Mouse (Mus musculus) T-helper 17 cell (primary cell): ENCODE data around the gene Vmn2r14.
"Not testable (repeated sequence)": the region's sequence is repeated elsewhere in the genome, so short reads cannot be mapped to it uniquely, and the experiment has no call there.

Experiments used
- in situ Hi-C, 2 experiments: fragments of 300-600 bp; cut with MboI, MseI; formaldehyde crosslinking; loops; 1 replicate in 1 of 2; 2 replicates in 1 of 2; pipeline ENCODE4 v1.15.1; 2025; ENCODE audit warnings: high pct_unique_total_duplicates in 2 of 2

Vmn2r14 gene

GRCm38 (mm10) chr5:109224608-109225007 lies at the start of gene Vmn2r14:
Gene Vmn2r14, minus strand, starts transcription at chr5:109224708.
- in situ Hi-C loops = no loop called here

- in situ Hi-C loops = not testable (repeated sequence)
Observed at GRCm38 (mm10) chr5:109192099-109192498, 32.4 kb downstream of the Vmn2r14 start, which contains the start of gene Vmn2r13. Gene Vmn2r13, minus strand, starts transcription at chr5:109192199.

- in situ Hi-C loops = not testable (repeated sequence)
Observed at GRCm38 (mm10) chr5:109166851-109167250, 57.7 kb downstream of the Vmn2r14 start.
